ENCODE assay signal across 17 mouse cellular contexts in the genomic region with DNA sequence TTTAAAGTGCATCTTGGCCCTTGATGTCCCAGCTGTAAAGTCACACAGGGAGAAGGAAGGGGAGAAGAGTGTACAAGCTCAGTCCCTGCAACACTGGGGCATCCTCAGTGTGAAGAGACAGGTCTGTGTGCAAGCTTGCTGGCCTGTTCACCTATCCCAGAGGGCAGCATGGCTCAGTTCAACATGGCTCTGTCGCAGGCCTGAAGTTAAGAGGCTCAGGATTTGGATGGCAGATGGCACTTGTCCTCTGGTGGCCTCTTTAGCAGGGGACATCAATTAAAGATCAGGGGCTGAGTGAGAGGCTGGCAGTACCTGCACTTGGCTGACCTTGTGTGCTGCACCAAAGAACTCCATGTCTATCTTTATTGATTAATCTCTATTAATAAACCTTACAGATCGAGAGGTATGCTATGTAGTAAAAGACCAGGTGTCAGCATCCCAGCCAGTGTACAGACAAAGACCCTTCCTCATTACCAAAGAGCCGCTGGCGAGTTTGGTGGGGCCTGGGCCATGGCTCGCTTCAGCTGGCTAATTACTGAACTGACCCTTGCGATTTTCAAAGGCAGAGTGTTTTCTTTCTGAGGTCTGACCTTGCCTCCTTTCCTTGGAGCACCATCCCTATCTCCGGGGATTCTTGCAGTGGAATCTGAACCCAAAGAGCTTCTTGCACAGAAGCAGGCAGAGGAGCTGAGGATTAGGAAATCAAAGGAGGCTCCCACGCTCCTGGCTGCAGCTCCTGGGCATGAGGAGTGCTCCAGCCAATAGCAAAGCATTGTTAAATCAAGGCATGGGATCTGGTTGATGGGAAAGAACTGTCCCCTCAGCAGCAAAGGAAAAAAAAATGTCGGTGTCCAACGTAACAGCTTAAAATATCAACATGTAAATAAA.
DNase-seq lines count a peak whose midpoint lies in the region; ATAC-seq and TF ChIP-seq lines count a peak whose summit lies in the region.
"Had no signal": no experiment of that assay in that cellular context is flagged by ENCODE, and none has a peak within 500 bp of the region (broad histone marks: within the 10 kb centered on the region; RNA-seq: fewer than 3 reads in every experiment).

No protein-coding gene starts in this region.

- H3K9me3 ChIP-seq in hindbrain, embryonic 11.5 days (ENCODE audit: control insufficient read depth, low read length), result no peaks in the 10 kb centered on the region
- no peaks in the 10 kb centered on the region for H3K9me3 ChIP-seq in hindbrain, embryonic 12.5 days (replicated peaks)
- no peaks in the 10 kb centered on the region for H3K9me3 ChIP-seq in midbrain, embryonic 10.5 days (replicated peaks)
- H3K9me3 ChIP-seq in midbrain, postnatal 0 days (ENCODE audit: low read length), result no peaks in the 10 kb centered on the region
- H3K9me3 ChIP-seq in midbrain, embryonic 14.5 days (ENCODE audit: control insufficient read depth, low read length), result no peaks in the 10 kb centered on the region
- H3K9me3 ChIP-seq: embryonic facial prominence, embryonic 15.5 days; forebrain, embryonic 13.5 days; intestine, embryonic 15.5 days; limb, embryonic 12.5 days; neural tube, embryonic 13.5 days had no signal

- DNase-seq in hindbrain, embryonic 11.5 days (ENCODE audit: low spot score), result peak; percentile 5
- DNase-seq in midbrain, embryonic 10.5 days (ENCODE audit: low spot score), result peak; percentile 57
- DNase-seq in midbrain, postnatal 0 days (ENCODE audit: low spot score), result no peak
- peak; percentile 47 for DNase-seq in midbrain, embryonic 14.5 days
- no peak for DNase-seq in lung, adult 2 months
- DNase-seq in thymus, postnatal 10 days (ENCODE audit: low spot score in 2 of 2), result no peak
- DNase-seq: adrenal gland, adult 8-10 months; cerebellum, adult 9-11 months; lung, postnatal 14 days had no signal

- 44% methylated on average over 10 of the region's 10 CpGs for WGBS in hindbrain, embryonic 11.5 days
- WGBS in hindbrain, embryonic 12.5 days, result 36% methylated on average over 10 of the region's 10 CpGs
- 17% methylated on average over 10 of the region's 10 CpGs for WGBS in midbrain, embryonic 10.5 days
- 17% methylated on average over 10 of the region's 10 CpGs for WGBS in midbrain, postnatal 0 days
- WGBS in midbrain, embryonic 14.5 days, result 14% methylated on average over 10 of the region's 10 CpGs
- whole genome bisulfite sequencing in lung, adult 2 months, result 54% methylated on average over 10 of the region's 10 CpGs

- H3K4me3 ChIP-seq in hindbrain, embryonic 11.5 days (ENCODE audit: low read depth, low read length), result no peak overlapping the region
- H3K4me3 ChIP-seq in hindbrain, embryonic 12.5 days, result no peak overlapping the region
- H3K4me3 ChIP-seq in midbrain, embryonic 10.5 days, result no peak overlapping the region
- no peak overlapping the region for H3K4me3 ChIP-seq in midbrain, postnatal 0 days (ENCODE audit: low read depth, low read length)
- no peak overlapping the region for H3K4me3 ChIP-seq in midbrain, embryonic 14.5 days (replicated peaks; ENCODE audit: low read depth, low read length)
- no peak overlapping the region for H3K4me3 ChIP-seq in lung, adult 2 months (replicated peaks; ENCODE audit: extremely low read depth, low read depth, low read length)
- H3K4me3 ChIP-seq: embryonic facial prominence, embryonic 15.5 days; forebrain, embryonic 13.5 days; intestine, embryonic 15.5 days; limb, embryonic 12.5 days; neural tube, embryonic 13.5 days had no signal

- H3K27ac ChIP-seq in hindbrain, embryonic 11.5 days (ENCODE audit: low read depth, low read length), result no peak overlapping the region
- H3K27ac ChIP-seq in hindbrain, embryonic 12.5 days, result no peak overlapping the region; the same call in 1 of the 2 replicates
- H3K27ac ChIP-seq in midbrain, embryonic 10.5 days (replicated peaks), result peak overlapping the region; percentile 53
- no peak overlapping the region for H3K27ac ChIP-seq in midbrain, postnatal 0 days (ENCODE audit: low read depth, low read length)
- peak overlapping the region; percentile 32; the same call in 1 of the 2 replicates for H3K27ac ChIP-seq in midbrain, embryonic 14.5 days (replicated peaks; ENCODE audit: low read depth, low read length)
- H3K27ac ChIP-seq: embryonic facial prominence, embryonic 15.5 days; forebrain, embryonic 13.5 days; intestine, embryonic 15.5 days; limb, embryonic 12.5 days; liver, embryonic 14.5 days; neural tube, embryonic 13.5 days had no signal

- H3K9ac ChIP-seq in hindbrain, embryonic 11.5 days (ENCODE audit: low read depth, low read length), result no peak overlapping the region
- H3K9ac ChIP-seq in hindbrain, embryonic 12.5 days, result no peak overlapping the region
- H3K9ac ChIP-seq in midbrain, postnatal 0 days (replicated peaks; ENCODE audit: low read length, poor library complexity, severe bottlenecking), result no peak overlapping the region
- no peak overlapping the region for H3K9ac ChIP-seq in midbrain, embryonic 14.5 days (replicated peaks; ENCODE audit: low read length)
- H3K9ac ChIP-seq: embryonic facial prominence, embryonic 15.5 days; forebrain, embryonic 13.5 days; intestine, embryonic 15.5 days; limb, embryonic 12.5 days; liver, embryonic 14.5 days; neural tube, embryonic 13.5 days had no signal

- H3K36me3 ChIP-seq in hindbrain, embryonic 11.5 days (ENCODE audit: control insufficient read depth, insufficient read depth, low read length), result no peaks in the 10 kb centered on the region
- no peaks in the 10 kb centered on the region for H3K36me3 ChIP-seq in hindbrain, embryonic 12.5 days
- H3K36me3 ChIP-seq in midbrain, embryonic 10.5 days, result no peaks in the 10 kb centered on the region
- H3K36me3 ChIP-seq in midbrain, postnatal 0 days (ENCODE audit: insufficient read depth, low read length), result no peaks in the 10 kb centered on the region
- no peaks in the 10 kb centered on the region for H3K36me3 ChIP-seq in midbrain, embryonic 14.5 days (ENCODE audit: control insufficient read depth, insufficient read depth, low read length)
- H3K36me3 ChIP-seq: embryonic facial prominence, embryonic 15.5 days; intestine, embryonic 15.5 days; limb, embryonic 12.5 days; neural tube, embryonic 13.5 days had no signal

- H3K27me3 ChIP-seq in hindbrain, embryonic 11.5 days (ENCODE audit: control insufficient read depth, insufficient read depth, low read length), result no peaks in the 10 kb centered on the region
- no peaks in the 10 kb centered on the region for H3K27me3 ChIP-seq in hindbrain, embryonic 12.5 days
- peaks cover 60% of the 10 kb centered on the region for H3K27me3 ChIP-seq in midbrain, embryonic 10.5 days (ENCODE audit: low read depth, poor library complexity, severe bottlenecking)
- no peaks in the 10 kb centered on the region; the same call in none of the 2 replicates for H3K27me3 ChIP-seq in midbrain, postnatal 0 days (ENCODE audit: insufficient read depth, low read length)
- H3K27me3 ChIP-seq in midbrain, embryonic 14.5 days (ENCODE audit: control insufficient read depth, insufficient read depth, low read length), result no peaks in the 10 kb centered on the region; the same call in 1 of the 2 replicates
- H3K27me3 ChIP-seq: embryonic facial prominence, embryonic 15.5 days; intestine, embryonic 15.5 days had no signal

- no peak for ATAC-seq in hindbrain, embryonic 11.5 days (ENCODE audit: low FRiP score)
- no peak for ATAC-seq in hindbrain, embryonic 12.5 days (ENCODE audit: low FRiP score)
- ATAC-seq in midbrain, postnatal 0 days (ENCODE audit: low FRiP score), result no peak
- no peak for ATAC-seq in midbrain, embryonic 14.5 days (ENCODE audit: low FRiP score, low TSS enrichment)
- ATAC-seq: CD4-positive, CD25-positive, alpha-beta regulatory T cell, adult 4 months; forebrain, embryonic 13.5 days; intestine, embryonic 15.5 days had no signal

- H3K4me1 ChIP-seq in hindbrain, embryonic 11.5 days (replicated peaks; ENCODE audit: control insufficient read depth, insufficient read depth, low read length), result no peaks in the 10 kb centered on the region
- 0 out of 2 replicates have a peak, but pooled peaks cover 4% of the 10 kb centered on the region for H3K4me1 ChIP-seq in hindbrain, embryonic 12.5 days
- H3K4me1 ChIP-seq in midbrain, embryonic 10.5 days, result peaks cover 50% of the 10 kb centered on the region
- H3K4me1 ChIP-seq in midbrain, postnatal 0 days (ENCODE audit: insufficient read depth, low read length), result 0 out of 2 replicates have a peak, but pooled peaks cover 3% of the 10 kb centered on the region
- H3K4me1 ChIP-seq in midbrain, embryonic 14.5 days (ENCODE audit: control insufficient read depth, insufficient read depth, low read length), result peaks cover 9% of the 10 kb centered on the region
- no peaks in the 10 kb centered on the region for H3K4me1 ChIP-seq in lung, adult 2 months (ENCODE audit: control insufficient read depth, insufficient read depth, low read length)
- H3K4me1 ChIP-seq: embryonic facial prominence, embryonic 15.5 days; forebrain, embryonic 13.5 days; intestine, embryonic 15.5 days; limb, embryonic 12.5 days; neural tube, embryonic 13.5 days had no signal

- H3K4me2 ChIP-seq in hindbrain, embryonic 11.5 days (replicated peaks; ENCODE audit: low read depth, low read length), result no peak overlapping the region
- no peak overlapping the region for H3K4me2 ChIP-seq in hindbrain, embryonic 12.5 days (replicated peaks)
- no peak overlapping the region for H3K4me2 ChIP-seq in midbrain, postnatal 0 days (ENCODE audit: low read depth, low read length, poor library complexity, severe bottlenecking)
- no peak overlapping the region for H3K4me2 ChIP-seq in midbrain, embryonic 14.5 days (ENCODE audit: low read length)
- H3K4me2 ChIP-seq: embryonic facial prominence, embryonic 15.5 days; forebrain, embryonic 13.5 days; intestine, embryonic 15.5 days; limb, embryonic 12.5 days; neural tube, embryonic 13.5 days had no signal

- no peak for TF ChIP-seq POLR2A in lung, adult 2 months (IDR thresholded peaks at IDR 0.05; ENCODE audit: borderline replicate concordance, extremely low read depth, low read depth, low read length)

- no peak for TF ChIP-seq CTCF in midbrain, postnatal 0 days (IDR thresholded peaks at IDR 0.05)
- TF ChIP-seq CTCF in lung, adult 2 months (IDR thresholded peaks at IDR 0.05; ENCODE audit: insufficient read depth, low read length), result no peak

Comparison
In these comparisons a context has a peak if more than half of its experiments do, and no peak if none do; other contexts are left out.
1. DNase-seq: peak in hindbrain, embryonic 11.5 days (single experiment), midbrain, embryonic 10.5 days (single experiment) and midbrain, embryonic 14.5 days (single experiment); none in midbrain, postnatal 0 days (single experiment), lung, adult 2 months (single experiment) and thymus, postnatal 10 days (0 of 2).
2. H3K27ac ChIP-seq: peak in midbrain, embryonic 10.5 days (single experiment) and midbrain, embryonic 14.5 days (single experiment); none in hindbrain, embryonic 11.5 days (single experiment), hindbrain, embryonic 12.5 days (single experiment) and midbrain, postnatal 0 days (single experiment).